Mouse (Mus musculus): ENCODE measurements at regions not wholly inside any gene's neighbourhood (a gene's known extent, or its start where the extent isn't known, plus 50 kb on each side); places are given as distances from the start of the nearest gene placed in this dataset.

- H3K9me3 ChIP-seq (ENCODE audit: control insufficient read depth, low read length): no peaks in the 10 kb centered on the region
- H3K36me3 ChIP-seq (ENCODE audit: control insufficient read depth, insufficient read depth, low read length): no peaks in the 10 kb centered on the region
- 93% methylated on average over 7 of the region's 7 CpGs for WGBS
- no peak overlapping the region for H3K4me3 ChIP-seq (ENCODE audit: low read depth, low read length)
- H3K27me3 ChIP-seq (ENCODE audit: control insufficient read depth, insufficient read depth, low read length): no peaks in the 10 kb centered on the region
- no peak for DNase-seq (ENCODE audit: low spot score)
- ATAC-seq (ENCODE audit: low FRiP score): no peak
- no peak overlapping the region for H3K9ac ChIP-seq (ENCODE audit: low read depth, low read length)
- H3K27ac ChIP-seq (ENCODE audit: low read depth, low read length): no peak overlapping the region
- no peak overlapping the region for H3K4me2 ChIP-seq (replicated peaks; ENCODE audit: low read depth, low read length)
- H3K4me1 ChIP-seq (replicated peaks; ENCODE audit: control insufficient read depth, insufficient read depth, low read length): no peaks in the 10 kb centered on the region
Measured at GRCm38 (mm10) chr9:113509368-113509767, 198.7 kb downstream of the Pdcd6ip start.

- H3K9me3 ChIP-seq (ENCODE audit: control insufficient read depth, low read length): no peaks in the 10 kb centered on the region
- ATAC-seq (ENCODE audit: low FRiP score): no peak
- H3K4me1 ChIP-seq (replicated peaks; ENCODE audit: control insufficient read depth, insufficient read depth, low read length): no peaks in the 10 kb centered on the region
- no peak overlapping the region for H3K4me2 ChIP-seq (replicated peaks; ENCODE audit: low read depth, low read length)
- no peak overlapping the region for H3K27ac ChIP-seq (ENCODE audit: low read depth, low read length)
- no peaks in the 10 kb centered on the region for H3K36me3 ChIP-seq (ENCODE audit: control insufficient read depth, insufficient read depth, low read length)
- H3K27me3 ChIP-seq (ENCODE audit: control insufficient read depth, insufficient read depth, low read length): no peaks in the 10 kb centered on the region
- DNase-seq (ENCODE audit: low spot score): no peak
- 93% methylated on average over 3 of the region's 3 CpGs for WGBS
- H3K9ac ChIP-seq (ENCODE audit: low read depth, low read length): no peak overlapping the region
- H3K4me3 ChIP-seq (ENCODE audit: low read depth, low read length): no peak overlapping the region
Measured at GRCm38 (mm10) chr9:113508821-113509220, 199.2 kb downstream of the Pdcd6ip start.

GRCm38 (mm10) chr9:113507561-113508460 lies 200.2 kb downstream of the Pdcd6ip start:
- ATAC-seq (ENCODE audit: low FRiP score): no peak
- Histone ChIP-seq H3K36me3 (ENCODE audit: control insufficient read depth, insufficient read depth, low read length) (no peaks in the 10 kb centered on the region), H3K9me3 (ENCODE audit: control insufficient read depth, low read length) (no peaks in the 10 kb centered on the region), H3K9ac (ENCODE audit: low read depth, low read length) (no peak overlapping the region), H3K4me2 (replicated peaks; ENCODE audit: low read depth, low read length) (no peak overlapping the region), H3K27ac (ENCODE audit: low read depth, low read length) (no peak overlapping the region), H3K27me3 (ENCODE audit: control insufficient read depth, insufficient read depth, low read length) (no peaks in the 10 kb centered on the region), H3K4me1 (replicated peaks; ENCODE audit: control insufficient read depth, insufficient read depth, low read length) (no peaks in the 10 kb centered on the region), H3K4me3 (ENCODE audit: low read depth, low read length) (no peak overlapping the region)
- WGBS: 83% methylated on average over 20 of the region's 20 CpGs
- DNase-seq (ENCODE audit: low spot score): no peak

- no peak overlapping the region for H3K4me3 ChIP-seq (ENCODE audit: low read depth, low read length)
- H3K27ac ChIP-seq (ENCODE audit: low read depth, low read length): no peak overlapping the region
- H3K4me1 ChIP-seq (replicated peaks; ENCODE audit: control insufficient read depth, insufficient read depth, low read length): no peaks in the 10 kb centered on the region
- H3K36me3 ChIP-seq (ENCODE audit: control insufficient read depth, insufficient read depth, low read length): no peaks in the 10 kb centered on the region
- H3K27me3 ChIP-seq (ENCODE audit: control insufficient read depth, insufficient read depth, low read length): no peaks in the 10 kb centered on the region
- ATAC-seq (ENCODE audit: low FRiP score) (no peak), DNase-seq (ENCODE audit: low spot score) (no peak)
- H3K4me2 ChIP-seq (replicated peaks; ENCODE audit: low read depth, low read length): no peak overlapping the region
- H3K9me3 ChIP-seq (ENCODE audit: control insufficient read depth, low read length): no peaks in the 10 kb centered on the region
- no peak overlapping the region for H3K9ac ChIP-seq (ENCODE audit: low read depth, low read length)
- 81% methylated on average over 5 of the region's 5 CpGs for WGBS
Measured at GRCm38 (mm10) chr9:113499246-113499645, 208.8 kb downstream of the Pdcd6ip start.

- DNase-seq (ENCODE audit: low spot score): peak; percentile 14
Measured at GRCm38 (mm10) chr9:113496176-113496732, 211.8 kb downstream of the Pdcd6ip start.

GRCm38 (mm10) chr9:113488651-113489050 lies 219.4 kb downstream of the Pdcd6ip start:
- H3K4me2 ChIP-seq (replicated peaks; ENCODE audit: low read depth, low read length): no peak overlapping the region
- H3K4me3 ChIP-seq (ENCODE audit: low read depth, low read length): no peak overlapping the region
- H3K27me3 ChIP-seq (ENCODE audit: control insufficient read depth, insufficient read depth, low read length): no peaks in the 10 kb centered on the region
- 89% methylated on average over 6 of the region's 6 CpGs for WGBS
- H3K9ac ChIP-seq (ENCODE audit: low read depth, low read length): no peak overlapping the region
- H3K36me3 ChIP-seq (ENCODE audit: control insufficient read depth, insufficient read depth, low read length): no peaks in the 10 kb centered on the region
- H3K9me3 ChIP-seq (ENCODE audit: control insufficient read depth, low read length): no peaks in the 10 kb centered on the region
- no peaks in the 10 kb centered on the region for H3K4me1 ChIP-seq (replicated peaks; ENCODE audit: control insufficient read depth, insufficient read depth, low read length)
- no peak overlapping the region for H3K27ac ChIP-seq (ENCODE audit: low read depth, low read length)
- ATAC-seq (ENCODE audit: low FRiP score) (no peak), DNase-seq (ENCODE audit: low spot score) (no peak)

More at GRCm38 (mm10) chr9:113496176-113496732, 211.8 kb downstream of the Pdcd6ip start:
- no peaks in the 10 kb centered on the region for H3K9me3 ChIP-seq (ENCODE audit: control insufficient read depth, low read length)
- H3K27me3 ChIP-seq (ENCODE audit: control insufficient read depth, insufficient read depth, low read length): no peaks in the 10 kb centered on the region
- 36% methylated on average over 7 of the region's 7 CpGs for WGBS
- no peaks in the 10 kb centered on the region for H3K4me1 ChIP-seq (replicated peaks; ENCODE audit: control insufficient read depth, insufficient read depth, low read length)
- ATAC-seq (ENCODE audit: low FRiP score): no peak
- no peak overlapping the region for H3K9ac ChIP-seq (ENCODE audit: low read depth, low read length)
- H3K4me2 ChIP-seq (replicated peaks; ENCODE audit: low read depth, low read length): no peak overlapping the region
- no peak overlapping the region for H3K27ac ChIP-seq (ENCODE audit: low read depth, low read length)
- no peaks in the 10 kb centered on the region for H3K36me3 ChIP-seq (ENCODE audit: control insufficient read depth, insufficient read depth, low read length)
- H3K4me3 ChIP-seq (ENCODE audit: low read depth, low read length): no peak overlapping the region

GRCm38 (mm10) chr9:113486494-113487081 lies 221.5 kb downstream of the Pdcd6ip start:
- no peaks in the 10 kb centered on the region for H3K4me1 ChIP-seq (replicated peaks; ENCODE audit: control insufficient read depth, insufficient read depth, low read length)
- H3K4me3 ChIP-seq (ENCODE audit: low read depth, low read length): no peak overlapping the region
- H3K36me3 ChIP-seq (ENCODE audit: control insufficient read depth, insufficient read depth, low read length): no peaks in the 10 kb centered on the region
- WGBS: 50% methylated on average over 6 of the region's 6 CpGs
- H3K9me3 ChIP-seq (ENCODE audit: control insufficient read depth, low read length): no peaks in the 10 kb centered on the region
- no peak overlapping the region for H3K9ac ChIP-seq (ENCODE audit: low read depth, low read length)
- ATAC-seq (ENCODE audit: low FRiP score) (peak; percentile 79), DNase-seq (ENCODE audit: low spot score) (peak; percentile 20)
- H3K4me2 ChIP-seq (replicated peaks; ENCODE audit: low read depth, low read length): no peak overlapping the region
- H3K27me3 ChIP-seq (ENCODE audit: control insufficient read depth, insufficient read depth, low read length): no peaks in the 10 kb centered on the region
- H3K27ac ChIP-seq (ENCODE audit: low read depth, low read length): no peak overlapping the region

- H3K27me3 ChIP-seq (ENCODE audit: control insufficient read depth, insufficient read depth, low read length): no peaks in the 10 kb centered on the region
- H3K4me3 ChIP-seq (ENCODE audit: low read depth, low read length): no peak overlapping the region
- no peak overlapping the region for H3K27ac ChIP-seq (ENCODE audit: low read depth, low read length)
- H3K9ac ChIP-seq (ENCODE audit: low read depth, low read length): no peak overlapping the region
- 89% methylated on average over 3 of the region's 3 CpGs for WGBS
- H3K36me3 ChIP-seq (ENCODE audit: control insufficient read depth, insufficient read depth, low read length): no peaks in the 10 kb centered on the region
- DNase-seq (ENCODE audit: low spot score): no peak
- no peak overlapping the region for H3K4me2 ChIP-seq (replicated peaks; ENCODE audit: low read depth, low read length)
- no peaks in the 10 kb centered on the region for H3K9me3 ChIP-seq (ENCODE audit: control insufficient read depth, low read length)
- H3K4me1 ChIP-seq (replicated peaks; ENCODE audit: control insufficient read depth, insufficient read depth, low read length): no peaks in the 10 kb centered on the region
- no peak for ATAC-seq (ENCODE audit: low FRiP score)
Measured at GRCm38 (mm10) chr9:113479897-113480296, 228.2 kb downstream of the Pdcd6ip start.

All from hindbrain, embryonic 11.5 days (tissue).